Mouse (Mus musculus) adrenal gland, postnatal 14 days (tissue): ENCODE results near the gene Cdc6. TPM values are rescaled to one million over a fixed set of nuclear protein-coding genes. Genes with fewer than 3 reads are reported as not detected.
"Not testable (repeated sequence)": the region's sequence is repeated elsewhere in the genome, so short reads cannot be mapped to it uniquely, and the experiment has no call there.

Experiments used
- DNase-seq: peaks from one replicate; pipeline ENCODE4 v3.0.0; 2021; ENCODE audit warnings: mixed read lengths
- total RNA-seq: library from RNA; stranded (reverse); gene quantifications from 2 replicates; pipeline ENCODE4 v1.2.3, GENCODE M21; 2021

Gene Cdc6
- total RNA-seq, 1 experiment from 2014 or later = 5.8 TPM

- peak; percentile 51 for DNase-seq
Observed at GRCm38 (mm10) chr11:98931513-98932292, 24.1 kb downstream of the Cdc6 start.

GRCm38 (mm10) chr11:98932293-98933091, 24.9 kb downstream of the Cdc6 start:
- peak; percentile 60 for DNase-seq

GRCm38 (mm10) chr11:98933151-98933550, 25.6 kb downstream of the Cdc6 start:
- peak; percentile 97 for DNase-seq

- DNase-seq = not testable (repeated sequence)
Observed at GRCm38 (mm10) chr11:98933847-98934246, 26.2 kb downstream of the Cdc6 start.

GRCm38 (mm10) chr11:98934367-98934766, 26.8 kb downstream of the Cdc6 start:
- peak; percentile 18 for DNase-seq

GRCm38 (mm10) chr11:98935123-98935522, 27.5 kb downstream of the Cdc6 start:
- DNase-seq = no peak

- DNase-seq = peak; percentile 89
Observed at GRCm38 (mm10) chr11:98936170-98936569, 28.6 kb downstream of the Cdc6 start.

- peak; percentile 51 for DNase-seq
Observed at GRCm38 (mm10) chr11:98936606-98937409, 29.2 kb downstream of the Cdc6 start.

GRCm38 (mm10) chr11:98937410-98937913, 29.9 kb downstream of the Cdc6 start:
- DNase-seq = peak; percentile 96

GRCm38 (mm10) chr11:98937914-98938694, 30.5 kb downstream of the Cdc6 start:
- DNase-seq = peak; percentile 75

- DNase-seq = no peak
Observed at GRCm38 (mm10) chr11:98938701-98939083, 31.1 kb downstream of the Cdc6 start.

- peak; percentile 22 for DNase-seq
Observed at GRCm38 (mm10) chr11:98939084-98939952, 31.7 kb downstream of the Cdc6 start.

GRCm38 (mm10) chr11:98939953-98940641, 32.5 kb downstream of the Cdc6 start:
- DNase-seq = peak; percentile 22

GRCm38 (mm10) chr11:98940776-98941175, 33.2 kb downstream of the Cdc6 start:
- peak; percentile 8 for DNase-seq

- peak; percentile 82 for DNase-seq
Observed at GRCm38 (mm10) chr11:98941341-98941825, 33.8 kb downstream of the Cdc6 start.

- DNase-seq = peak; percentile 90
Observed at GRCm38 (mm10) chr11:98941826-98942550, 34.4 kb downstream of the Cdc6 start.

GRCm38 (mm10) chr11:98942555-98942922, 34.9 kb downstream of the Cdc6 start:
- DNase-seq = no peak

- peak; percentile 79 for DNase-seq
Observed at GRCm38 (mm10) chr11:98942923-98943641, 35.5 kb downstream of the Cdc6 start.
